Mouse (Mus musculus): ENCODE data around the gene Sdk1. TPM values are rescaled to one million over a fixed set of nuclear protein-coding genes. Genes with fewer than 3 reads are reported as not detected.

Sdk1 gene
- total and polyA plus RNA-seq, 3 experiments: not detected

DNA sequence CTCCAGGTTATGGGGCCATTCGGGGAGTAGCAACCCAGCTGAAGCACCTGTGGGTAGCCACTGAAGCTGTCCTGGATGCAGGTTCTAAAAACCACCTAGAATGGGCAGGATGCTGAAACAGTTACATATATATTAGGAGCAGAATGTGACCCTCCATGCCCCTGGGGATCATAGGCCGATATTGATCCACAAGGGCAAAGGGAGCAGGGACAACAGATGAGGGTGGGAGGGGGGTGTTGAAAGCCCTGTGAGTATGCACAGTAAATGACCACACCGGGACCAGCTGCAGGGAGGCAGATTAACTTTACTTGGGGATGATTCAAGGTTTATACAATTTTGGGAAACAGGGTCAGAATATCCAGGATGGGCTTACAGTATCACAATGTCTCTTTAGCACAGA, 16.0 kb upstream of the Sdk1 start:
- H3K4me1 ChIP-seq (ENCODE audit: control insufficient read depth in 1 of 2, insufficient read depth in 2 of 2, low read length in 2 of 2): no peaks in the 10 kb centered on the region
- no peaks in the 10 kb centered on the region for H3K27me3 ChIP-seq (ENCODE audit: control insufficient read depth in 1 of 2, insufficient read depth in 2 of 2, low read length in 2 of 2)
- H3K36me3 ChIP-seq (ENCODE audit: control insufficient read depth in 1 of 2, insufficient read depth in 2 of 2, low read length in 2 of 2): no peaks in the 10 kb centered on the region
- no peaks in the 10 kb centered on the region; the same call in 1 of the 2 replicates for H3K9me3 ChIP-seq (replicated peaks; ENCODE audit: insufficient read depth, low read length)
- no peaks in the 10 kb centered on the region for H3K79me2 ChIP-seq (ENCODE audit: control insufficient read depth, insufficient read depth, low read length, poor library complexity)
- H3K4me3 ChIP-seq (ENCODE audit: control insufficient read depth in 1 of 2, insufficient read depth in 1 of 2, low read depth in 2 of 2, low read length in 2 of 2): no peak overlapping the region
- no peak overlapping the region for H3K27ac ChIP-seq (ENCODE audit: control insufficient read depth, low read depth, low read length)
- H3K9ac ChIP-seq (ENCODE audit: control insufficient read depth, low read depth, low read length, poor library complexity, severe bottlenecking): no peak overlapping the region
- no peak for DNase-seq (ENCODE audit: low read depth, low spot score)
- TF ChIP-seq RAD21 (IDR thresholded peaks at IDR 0.05; ENCODE audit: low read depth, low read length) (no peak), MYB (IDR thresholded peaks at IDR 0.05; ENCODE audit: low read depth, low read length) (no peak), USF1 (IDR thresholded peaks at IDR 0.05; ENCODE audit: low read depth, low read length) (no peak), SMC3 (IDR thresholded peaks at IDR 0.05; ENCODE audit: low read depth, low read length) (no peak)

DNA sequence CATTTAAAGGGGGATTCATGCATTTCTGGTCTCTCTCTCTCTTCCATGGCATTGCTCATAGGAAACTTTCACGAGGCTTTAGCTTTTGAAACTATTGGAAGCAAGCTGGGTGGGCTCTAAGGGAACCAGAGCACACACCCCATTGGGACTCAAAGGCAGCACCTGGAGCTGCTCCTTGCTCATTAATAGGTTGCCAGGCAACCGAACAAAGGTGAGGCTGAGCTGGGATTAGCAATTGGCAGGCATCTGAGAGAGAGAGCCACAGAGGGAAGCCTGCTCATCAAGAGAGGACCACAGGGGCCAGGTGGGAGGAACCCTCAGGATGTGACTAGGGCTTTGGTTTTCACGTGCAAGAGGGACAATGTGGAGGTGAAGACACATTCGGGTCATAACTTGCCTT, 7.0 kb upstream of the Sdk1 start:
- H3K9ac ChIP-seq (ENCODE audit: control insufficient read depth, low read depth, low read length, poor library complexity, severe bottlenecking): no peak overlapping the region
- no peaks in the 10 kb centered on the region for H3K9me3 ChIP-seq (replicated peaks; ENCODE audit: insufficient read depth, low read length)
- H3K4me3 ChIP-seq (ENCODE audit: control insufficient read depth in 1 of 2, insufficient read depth in 1 of 2, low read depth in 2 of 2, low read length in 2 of 2): no peak overlapping the region
- no peaks in the 10 kb centered on the region for H3K79me2 ChIP-seq (ENCODE audit: control insufficient read depth, insufficient read depth, low read length, poor library complexity)
- H3K36me3 ChIP-seq (ENCODE audit: control insufficient read depth in 1 of 2, insufficient read depth in 2 of 2, low read length in 2 of 2): no peaks in the 10 kb centered on the region
- no peaks in the 10 kb centered on the region for H3K27me3 ChIP-seq (ENCODE audit: control insufficient read depth in 1 of 2, insufficient read depth in 2 of 2, low read length in 2 of 2)
- H3K27ac ChIP-seq (ENCODE audit: control insufficient read depth, low read depth, low read length): no peak overlapping the region
- no peak for DNase-seq (ENCODE audit: low read depth, low spot score)
- no peaks in the 10 kb centered on the region for H3K4me1 ChIP-seq (ENCODE audit: control insufficient read depth in 1 of 2, insufficient read depth in 2 of 2, low read length in 2 of 2)
- TF ChIP-seq MAFK (IDR thresholded peaks at IDR 0.05; ENCODE audit: borderline replicate concordance, low read depth, low read length) (no peak), ZC3H11A (IDR thresholded peaks at IDR 0.05; ENCODE audit: low read depth, low read length) (no peak), MAX (IDR thresholded peaks at IDR 0.05; ENCODE audit: low read length) (no peak), RCOR1 (IDR thresholded peaks at IDR 0.05; ENCODE audit: low read depth, low read length) (no peak), RAD21 (IDR thresholded peaks at IDR 0.05; ENCODE audit: low read depth, low read length) (no peak), ELF1 (IDR thresholded peaks at IDR 0.05; ENCODE audit: low read depth, low read length) (no peak), POLR2AphosphoS2 (IDR thresholded peaks at IDR 0.05; ENCODE audit: low read length) (no peak), CTCF (IDR thresholded peaks at IDR 0.05 in 2 of 3, conservative IDR thresholded peaks at IDR 0.05 in 1 of 3; ENCODE audit: control insufficient read depth in 1 of 3, insufficient read depth in 1 of 3, low read depth in 2 of 3, low read length in 3 of 3, poor library complexity in 1 of 3, severe bottlenecking in 1 of 3) (no peak), MAZ (IDR thresholded peaks at IDR 0.05; ENCODE audit: low read depth, low read length) (no peak), ZMIZ1 (IDR thresholded peaks at IDR 0.05; ENCODE audit: low read depth, low read length) (no peak), KAT2A (conservative IDR thresholded peaks at IDR 0.05; ENCODE audit: low read depth, low read length) (no peak), ZNF384 (IDR thresholded peaks at IDR 0.05; ENCODE audit: low read depth, low read length) (no peak), EP300 (IDR thresholded peaks at IDR 0.05; ENCODE audit: low read depth in 1 of 2, low read length in 2 of 2) (no peak), UBTF (IDR thresholded peaks at IDR 0.05; ENCODE audit: borderline replicate concordance, insufficient read depth, low read depth, low read length) (no peak)

Data from MEL (cell line).